Mouse (Mus musculus) forebrain, embryonic 15.5 days (tissue): ENCODE data around the gene Tle3. TPM values are rescaled to one million over a fixed set of nuclear protein-coding genes. Genes with fewer than 3 reads are reported as not detected.

Source experiments
- ATAC-seq: fragments of 200-750 bp; cut with Nextera tagmentation; replicated peaks from 2 replicates; pipeline ENCODE4 v1.8.0; 2017; ENCODE audit warnings: mild to moderate bottlenecking, moderate TSS enrichment, moderate library complexity
- H3K27ac ChIP-seq: fragments of 300-500 bp; sonication (generic); replicated peaks from 2 replicates; pipeline ENCODE4 v1.5.1; 2015; ENCODE audit warnings: mild to moderate bottlenecking, inconsistent platforms
- H3K27me3 ChIP-seq: fragments of 300-500 bp; sonication (generic); 2 replicates; pipeline ENCODE4 v1.6.1; 2015; ENCODE audit warnings: inconsistent platforms
- H3K36me3 ChIP-seq: fragments of 300-500 bp; sonication (generic); 2 replicates; pipeline ENCODE4 v1.6.1; 2015; ENCODE audit warnings: mild to moderate bottlenecking, inconsistent platforms
- H3K4me1 ChIP-seq: fragments of 300-500 bp; sonication (generic); 2 replicates; pipeline ENCODE4 v1.6.1; 2015; ENCODE audit warnings: inconsistent platforms
- H3K4me2 ChIP-seq: fragments of 300-500 bp; sonication (generic); replicated peaks from 2 replicates; pipeline ENCODE4 v1.6.1; 2015; ENCODE audit warnings: mild to moderate bottlenecking, inconsistent platforms
- H3K4me3 ChIP-seq: fragments of 300-500 bp; sonication (generic); 2 replicates; pipeline ENCODE4 v1.5.1; 2015; ENCODE audit warnings: mild to moderate bottlenecking, inconsistent platforms
- H3K9ac ChIP-seq: fragments of 300-500 bp; sonication (generic); replicated peaks from 2 replicates; pipeline ENCODE4 v1.6.1; 2015; ENCODE audit warnings: mild to moderate bottlenecking, inconsistent platforms
- H3K9me3 ChIP-seq: fragments of 300-500 bp; sonication (generic); 2 replicates; pipeline ENCODE4 v1.6.1; 2016; ENCODE audit warnings: inconsistent platforms
- WGBS: fragments of 180-500 bp; shearing (Covaris S2); methylation state at CpG from one replicate; pipeline ENCODE4 v1.1.7; 2015; ENCODE audit warnings: mixed read lengths; 5-methylcytosine and 5-hydroxymethylcytosine counted together
- polyA plus RNA-seq: library from polyadenylated mRNA; unstranded; fragments of >200 nt; fragmentation: Nextera tagmentation; extraction: Ambion mirVana; gene quantifications from 2 replicates; pipeline ENCODE4 v1.2.1, GENCODE M21; 2015

The Tle3 gene
- polyA plus RNA-seq, 1 experiment from 2014 or later = 40.9 TPM

DNA sequence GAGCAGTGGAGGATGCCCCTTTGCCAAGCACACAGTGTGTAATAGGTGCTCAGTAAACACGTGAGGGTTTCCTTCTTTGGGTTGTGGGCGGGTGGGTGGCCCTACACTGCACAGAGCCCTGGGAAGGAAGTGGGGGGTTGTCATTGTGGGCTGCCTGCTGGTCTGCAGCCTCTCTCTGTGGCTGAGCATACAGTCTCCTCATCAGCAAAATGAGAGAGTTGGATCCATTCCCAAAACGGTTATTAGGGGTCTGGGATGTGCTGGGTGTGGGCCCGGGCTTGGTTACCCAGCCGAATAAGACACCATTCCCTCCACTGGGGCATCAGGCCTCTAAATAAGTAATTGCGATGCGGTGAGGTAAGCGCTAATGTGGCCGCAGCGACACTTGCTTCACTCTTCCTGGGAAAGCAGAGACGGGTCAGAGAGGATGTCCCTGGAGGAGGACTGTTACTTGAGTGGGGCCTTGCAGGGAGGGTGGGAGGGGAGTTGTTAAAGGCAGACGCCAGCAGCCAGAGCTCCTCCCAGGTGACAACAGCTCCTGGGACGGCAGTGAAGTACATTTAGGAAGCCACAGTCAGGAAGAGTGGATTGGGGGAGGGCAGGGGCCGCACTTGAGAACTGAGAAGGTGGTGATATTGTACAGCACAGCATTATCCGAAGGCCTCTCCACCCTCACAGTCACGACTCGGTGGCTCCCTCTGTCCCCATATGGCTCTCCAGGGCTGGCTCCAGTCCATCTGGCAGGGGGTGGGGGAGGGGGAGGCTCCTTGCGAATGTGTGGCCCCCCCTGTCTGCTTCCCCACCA is 8.3 kb downstream of the Tle3 start:
- ATAC-seq = peak; percentile 63
- Histone ChIP-seq H3K9ac (no peak overlapping the region), H3K27me3 (no peaks in the 10 kb centered on the region), H3K4me2 (peak overlapping the region; percentile 25), H3K9me3 (no peaks in the 10 kb centered on the region), H3K4me1 (peaks cover 100% of the 10 kb centered on the region), H3K4me3 (peak overlapping the region; percentile 7; the same call in 1 of the 2 replicates), H3K27ac (peak overlapping the region; percentile 57), H3K36me3 (no peaks in the 10 kb centered on the region)
- 3% methylated on average over 18 of the region's 18 CpGs for WGBS

DNA sequence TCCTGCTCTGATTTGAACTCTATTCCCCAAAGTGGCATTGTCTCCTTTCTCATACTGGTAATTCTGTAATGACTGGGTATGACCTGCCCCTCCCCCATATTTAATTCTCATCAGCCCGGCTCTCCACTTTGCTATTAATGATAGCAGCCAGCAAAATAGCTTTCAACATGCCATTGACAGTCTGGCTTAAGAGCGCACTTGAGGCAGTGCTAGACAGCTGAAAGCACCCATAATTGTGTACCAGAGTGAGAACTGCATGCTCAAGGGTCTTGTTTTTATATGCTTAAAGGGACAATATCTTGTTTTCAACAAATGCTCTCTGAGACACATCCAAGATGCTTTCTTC is 8.9 kb downstream of the Tle3 start:
- no peaks in the 10 kb centered on the region for H3K36me3 ChIP-seq
- peaks cover 100% of the 10 kb centered on the region for H3K4me1 ChIP-seq
- H3K27ac ChIP-seq = peak overlapping the region; percentile 57
- no peak overlapping the region for H3K4me3 ChIP-seq
- no peak overlapping the region for H3K9ac ChIP-seq
- peak overlapping the region; percentile 25 for H3K4me2 ChIP-seq
- no peaks in the 10 kb centered on the region for H3K9me3 ChIP-seq
- no peaks in the 10 kb centered on the region for H3K27me3 ChIP-seq
- whole genome bisulfite sequencing = 8% methylated on average over 2 of the region's 2 CpGs
- peak; percentile 62 for ATAC-seq

DNA sequence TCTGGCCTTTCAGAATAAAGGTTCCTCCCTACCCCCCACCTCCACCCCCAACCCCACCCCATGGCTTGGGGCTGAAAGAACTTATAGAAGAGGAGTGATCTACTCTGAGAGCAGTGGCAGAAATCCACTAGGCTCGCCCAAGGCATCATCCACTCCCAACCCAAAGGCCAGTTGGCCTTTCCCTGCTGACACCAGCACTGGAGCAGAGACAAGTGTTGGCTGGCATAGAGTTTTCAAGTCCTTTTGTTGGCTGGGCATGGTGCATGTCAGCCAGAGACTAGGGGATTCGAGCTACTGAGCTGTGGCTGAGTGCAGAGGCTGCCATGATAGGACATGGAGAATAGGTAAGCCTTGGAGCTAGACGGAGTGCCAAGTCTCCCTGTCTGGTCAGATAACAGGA is 9.3 kb downstream of the Tle3 start:
- no peak overlapping the region for H3K4me2 ChIP-seq
- WGBS = 46% methylated on average over 3 of the region's 3 CpGs
- peaks cover 100% of the 10 kb centered on the region for H3K4me1 ChIP-seq
- H3K27ac ChIP-seq = peak overlapping the region; percentile 57
- ATAC-seq = no peak
- no peaks in the 10 kb centered on the region for H3K27me3 ChIP-seq
- H3K4me3 ChIP-seq = no peak overlapping the region
- no peaks in the 10 kb centered on the region for H3K9me3 ChIP-seq
- no peaks in the 10 kb centered on the region for H3K36me3 ChIP-seq
- no peak overlapping the region for H3K9ac ChIP-seq

DNA sequence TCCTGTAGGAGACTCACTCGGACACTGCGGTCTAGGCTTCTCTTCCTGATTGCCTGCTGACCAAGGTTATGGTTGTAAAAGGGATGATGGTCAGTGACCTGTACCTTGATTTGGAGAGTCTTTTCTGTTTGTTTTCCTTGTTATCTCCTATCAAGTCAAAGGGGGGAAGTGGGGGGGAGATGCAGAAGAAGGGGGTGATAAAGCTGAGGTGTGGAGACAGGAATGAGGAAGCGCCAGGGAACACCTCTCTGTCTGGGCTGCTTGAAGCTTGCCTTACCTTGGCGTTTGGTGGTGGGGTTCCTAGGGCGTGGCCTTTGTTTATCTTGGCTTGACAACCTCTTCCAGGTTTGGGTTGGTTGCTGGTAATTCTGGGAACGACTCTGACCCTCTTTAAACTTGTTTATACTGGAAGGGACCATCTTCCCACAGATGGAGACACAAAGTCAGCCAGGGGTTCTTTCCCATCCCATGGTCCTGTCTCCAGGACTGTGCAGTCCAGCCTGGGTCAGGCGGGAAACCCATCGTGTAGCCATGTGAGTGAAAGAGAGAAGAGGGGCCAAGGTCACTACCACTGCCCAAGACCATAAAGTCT is 10.5 kb downstream of the Tle3 start:
- 82% methylated on average over 8 of the region's 8 CpGs for WGBS
- H3K4me1 ChIP-seq = peaks cover 100% of the 10 kb centered on the region
- no peak overlapping the region for H3K27ac ChIP-seq
- ATAC-seq = no peak
- H3K4me3 ChIP-seq = no peak overlapping the region
- peaks cover 5% of the 10 kb centered on the region for H3K36me3 ChIP-seq
- H3K9ac ChIP-seq = no peak overlapping the region
- no peaks in the 10 kb centered on the region for H3K27me3 ChIP-seq
- no peaks in the 10 kb centered on the region for H3K9me3 ChIP-seq
- H3K4me2 ChIP-seq = no peak overlapping the region

DNA sequence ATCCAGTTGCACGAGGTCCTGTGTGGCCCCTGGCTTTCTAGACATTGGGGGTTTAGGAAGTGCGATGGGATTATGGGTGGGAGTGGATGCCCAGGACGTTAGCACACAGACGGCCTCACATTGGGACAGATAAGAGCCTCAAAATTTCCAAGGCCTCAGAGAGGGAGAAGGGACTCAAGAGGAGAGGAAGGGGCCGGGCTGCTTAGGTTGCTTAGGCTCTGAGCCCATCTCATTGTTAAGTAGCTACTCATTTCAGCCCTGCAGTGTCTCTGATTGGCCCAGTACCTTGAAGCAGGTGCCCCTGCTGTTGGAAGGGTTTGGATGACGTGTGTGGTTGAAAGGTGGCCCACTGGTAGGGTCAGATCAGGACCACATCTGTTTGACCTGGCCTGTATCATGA is 11.9 kb downstream of the Tle3 start:
- Histone ChIP-seq H3K9ac (no peak overlapping the region), H3K4me1 (peaks cover 100% of the 10 kb centered on the region), H3K27me3 (no peaks in the 10 kb centered on the region), H3K9me3 (no peaks in the 10 kb centered on the region), H3K36me3 (peaks cover 9% of the 10 kb centered on the region), H3K27ac (no peak overlapping the region; the same call in 1 of the 2 replicates), H3K4me3 (no peak overlapping the region), H3K4me2 (no peak overlapping the region)
- WGBS = 33% methylated on average over 6 of the region's 6 CpGs
- ATAC-seq = no peak

DNA sequence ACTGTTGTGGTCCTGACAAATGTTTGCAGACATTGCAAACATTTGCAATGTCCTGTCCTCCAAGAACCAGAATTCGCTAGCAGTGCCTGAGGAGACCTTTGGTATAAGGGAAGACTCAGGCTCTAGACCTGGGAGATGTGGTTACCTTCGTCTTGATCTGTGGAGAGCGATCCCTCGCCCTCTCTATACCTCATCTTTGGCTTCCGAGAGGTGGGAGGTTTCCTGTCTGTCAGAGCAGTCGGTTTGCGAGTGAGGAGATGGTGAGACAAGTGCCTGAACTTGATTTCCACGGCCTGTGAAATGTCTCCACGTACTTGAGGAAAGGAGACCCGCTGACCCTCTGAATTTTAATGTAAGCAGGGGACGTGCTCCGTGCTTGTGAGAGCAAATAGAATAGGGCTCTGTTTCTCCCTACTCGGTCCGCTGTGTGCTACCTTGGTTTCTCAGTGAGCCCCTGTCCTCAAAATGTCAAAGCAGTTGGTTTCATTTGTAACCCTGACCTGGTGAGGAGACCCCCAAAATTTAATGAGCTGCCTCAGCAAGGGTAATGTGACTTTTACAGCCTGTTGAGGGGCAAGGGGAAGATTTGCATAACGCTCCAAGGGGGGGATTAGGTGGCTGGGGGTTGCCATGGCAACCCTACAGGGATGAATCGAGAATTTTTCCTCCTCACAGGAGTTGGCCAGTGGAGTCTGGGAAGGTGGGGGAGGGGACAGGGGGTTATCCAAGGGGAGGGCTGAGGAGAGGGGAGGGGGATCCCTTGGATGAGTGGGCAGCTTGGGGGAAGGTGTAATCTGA is 12.7 kb downstream of the Tle3 start:
- H3K4me1 ChIP-seq = peaks cover 95% of the 10 kb centered on the region
- peak overlapping the region; percentile 19; the same call in 1 of the 2 replicates for H3K27ac ChIP-seq

DNA sequence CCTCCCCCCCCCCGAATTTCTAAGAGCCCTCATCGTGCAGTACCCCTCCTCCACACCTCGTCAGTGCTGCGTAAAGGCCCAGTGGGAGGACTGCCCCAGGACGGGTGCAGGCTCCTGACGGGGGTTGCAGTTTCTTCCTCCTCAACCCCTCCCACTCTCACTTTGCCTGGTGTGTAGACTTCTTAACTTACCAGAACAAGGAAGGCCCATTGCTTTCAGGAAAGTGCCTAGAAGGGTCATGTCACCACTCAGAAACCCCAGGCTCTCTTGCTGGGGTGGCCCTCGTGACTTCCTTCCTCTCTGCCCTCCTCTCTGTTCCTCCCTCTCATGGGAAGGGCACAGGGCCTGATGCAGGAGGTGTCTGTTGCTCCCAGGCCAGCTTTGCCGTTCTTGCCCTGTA is 13.6 kb downstream of the Tle3 start:
- H3K27me3 ChIP-seq = no peaks in the 10 kb centered on the region
- H3K9me3 ChIP-seq = no peaks in the 10 kb centered on the region
- peak overlapping the region; percentile 24; the same call in 1 of the 2 replicates for H3K4me2 ChIP-seq
- H3K9ac ChIP-seq = peak overlapping the region; percentile 14
- peaks cover 15% of the 10 kb centered on the region for H3K36me3 ChIP-seq
- no peak overlapping the region for H3K27ac ChIP-seq
- H3K4me1 ChIP-seq = peaks cover 90% of the 10 kb centered on the region
- no peak for ATAC-seq
- 11% methylated on average over 8 of the region's 8 CpGs for WGBS
- no peak overlapping the region for H3K4me3 ChIP-seq

More for the DNA sequence above, 12.7 kb downstream of the Tle3 start:
- H3K4me2 ChIP-seq = peak overlapping the region; percentile 24
- WGBS = 8% methylated on average over 16 of the region's 16 CpGs
- H3K4me3 ChIP-seq = no peak overlapping the region
- ATAC-seq = no peak; the same call in 1 of the 2 replicates
- no peaks in the 10 kb centered on the region for H3K9me3 ChIP-seq
- H3K27me3 ChIP-seq = no peaks in the 10 kb centered on the region
- peaks cover 12% of the 10 kb centered on the region for H3K36me3 ChIP-seq
- H3K9ac ChIP-seq = no peak overlapping the region

DNA sequence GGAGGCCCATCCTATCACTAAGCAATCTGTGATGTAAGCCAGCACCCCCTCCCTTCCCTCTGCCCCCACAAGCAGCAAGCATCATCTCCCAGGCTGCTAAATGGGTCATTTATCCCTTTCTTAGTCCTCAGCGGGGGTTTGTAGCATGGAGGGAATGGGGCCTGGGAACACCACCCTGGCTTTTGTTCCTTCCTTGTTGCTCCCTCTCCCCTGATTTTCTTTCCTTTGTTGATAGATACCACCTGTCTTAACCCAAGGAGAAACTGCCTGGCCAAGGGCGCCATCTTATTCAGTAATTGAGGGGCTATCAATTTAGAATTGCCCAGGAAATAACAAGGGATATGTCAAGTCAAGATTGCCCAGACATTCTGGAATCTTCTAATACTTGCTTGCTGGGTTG is 14.1 kb downstream of the Tle3 start:
- Histone ChIP-seq H3K4me1 (peaks cover 87% of the 10 kb centered on the region), H3K36me3 (peaks cover 15% of the 10 kb centered on the region), H3K4me3 (no peak overlapping the region), H3K4me2 (no peak overlapping the region), H3K9ac (peak overlapping the region; percentile 14), H3K27me3 (no peaks in the 10 kb centered on the region), H3K27ac (no peak overlapping the region), H3K9me3 (no peaks in the 10 kb centered on the region)
- 29% methylated on average over 2 of the region's 2 CpGs for WGBS
- ATAC-seq = no peak

DNA sequence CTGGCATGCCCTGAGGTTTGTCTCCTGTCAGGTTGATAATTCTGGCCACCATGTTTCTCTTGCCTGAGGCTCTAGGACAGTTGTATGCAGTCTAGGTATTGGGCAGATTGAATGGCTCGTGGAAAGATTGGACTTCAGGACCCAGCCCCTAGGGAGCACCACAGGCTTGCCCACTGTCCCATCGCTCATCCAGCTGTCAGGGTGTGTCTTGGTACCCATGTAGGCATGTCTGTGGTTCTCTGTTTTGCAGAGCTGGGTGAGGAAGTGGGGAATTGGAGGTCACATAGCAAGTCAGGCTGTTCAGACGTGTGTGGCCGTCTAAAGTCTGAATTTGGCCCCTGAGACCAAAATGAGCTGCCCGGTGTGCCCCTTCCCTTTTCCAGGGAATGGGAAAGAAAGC is 15.6 kb downstream of the Tle3 start:
- peaks cover 15% of the 10 kb centered on the region for H3K36me3 ChIP-seq
- 78% methylated on average over 5 of the region's 5 CpGs for WGBS

DNA sequence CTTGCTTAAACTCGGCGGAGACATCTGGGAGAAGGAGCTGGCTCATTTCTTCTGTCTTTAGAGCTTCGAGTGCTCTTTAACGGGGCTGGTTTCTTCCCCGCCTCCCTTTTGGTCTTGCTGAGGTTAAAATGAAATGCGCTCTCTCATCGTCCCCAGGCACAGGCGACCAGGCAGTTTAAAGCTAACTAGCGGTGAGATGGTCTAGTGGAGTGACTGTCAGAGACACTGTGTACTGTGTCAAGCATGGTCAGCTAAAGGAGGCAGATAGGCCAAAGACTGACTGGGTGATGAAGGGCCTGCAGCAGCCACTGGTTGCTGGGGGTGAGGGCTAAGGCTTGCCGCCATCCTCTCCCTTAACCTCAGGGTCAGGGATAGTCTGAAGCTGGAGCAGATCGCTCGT is 16.0 kb downstream of the Tle3 start:
- Histone ChIP-seq H3K9ac (no peak overlapping the region), H3K36me3 (peaks cover 15% of the 10 kb centered on the region), H3K4me1 (peaks cover 82% of the 10 kb centered on the region), H3K27ac (no peak overlapping the region), H3K4me3 (no peak overlapping the region), H3K27me3 (no peaks in the 10 kb centered on the region), H3K9me3 (no peaks in the 10 kb centered on the region), H3K4me2 (no peak overlapping the region)
- ATAC-seq = no peak
- 60% methylated on average over 12 of the region's 12 CpGs for WGBS

More for the DNA sequence above, 15.6 kb downstream of the Tle3 start:
- Histone ChIP-seq H3K4me2 (no peak overlapping the region), H3K9ac (no peak overlapping the region), H3K9me3 (no peaks in the 10 kb centered on the region), H3K27ac (no peak overlapping the region), H3K4me1 (peaks cover 86% of the 10 kb centered on the region), H3K27me3 (no peaks in the 10 kb centered on the region), H3K4me3 (no peak overlapping the region)
- no peak for ATAC-seq

DNA sequence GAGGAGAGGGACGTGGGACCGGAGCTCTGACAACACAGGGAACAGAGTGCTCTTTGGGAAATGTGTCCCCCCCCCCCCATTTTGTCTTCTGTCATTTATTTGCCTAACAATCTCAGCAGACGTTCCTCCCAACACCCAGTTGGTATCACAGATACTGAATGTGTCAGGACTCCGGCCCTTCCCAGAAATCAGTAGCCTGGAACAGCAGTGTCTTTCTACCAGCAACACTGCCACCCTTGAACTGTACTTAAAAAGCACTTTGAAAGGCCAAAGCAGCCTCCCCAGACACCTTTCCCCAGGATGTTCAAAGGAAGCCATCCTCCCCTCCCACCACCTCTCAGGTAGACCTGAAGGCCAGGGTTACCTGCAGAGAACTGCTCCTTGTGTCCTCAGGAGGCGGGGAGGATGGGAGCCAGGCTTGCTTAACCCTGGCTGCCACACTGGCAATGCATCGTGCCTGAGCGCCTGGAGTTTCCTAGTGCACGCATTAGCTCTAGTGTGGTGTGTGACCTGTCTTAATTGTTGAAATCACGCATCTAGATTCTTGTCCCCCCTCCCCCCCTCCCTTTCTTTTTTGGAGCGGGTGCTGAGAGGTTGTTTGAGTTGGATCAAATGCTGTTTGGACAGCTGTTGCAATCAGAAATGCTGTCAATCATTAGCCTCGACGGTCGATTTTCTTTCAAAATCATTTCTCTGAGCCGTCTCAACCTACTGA is 16.7 kb downstream of the Tle3 start:
- H3K4me2 ChIP-seq = no peak overlapping the region
- no peak overlapping the region for H3K27ac ChIP-seq
- WGBS = 48% methylated on average over 14 of the region's 14 CpGs
- H3K9ac ChIP-seq = no peak overlapping the region
- H3K9me3 ChIP-seq = no peaks in the 10 kb centered on the region
- H3K27me3 ChIP-seq = no peaks in the 10 kb centered on the region
- ATAC-seq = no peak
- no peak overlapping the region for H3K4me3 ChIP-seq
- H3K4me1 ChIP-seq = peaks cover 76% of the 10 kb centered on the region
- H3K36me3 ChIP-seq = peaks cover 19% of the 10 kb centered on the region

DNA sequence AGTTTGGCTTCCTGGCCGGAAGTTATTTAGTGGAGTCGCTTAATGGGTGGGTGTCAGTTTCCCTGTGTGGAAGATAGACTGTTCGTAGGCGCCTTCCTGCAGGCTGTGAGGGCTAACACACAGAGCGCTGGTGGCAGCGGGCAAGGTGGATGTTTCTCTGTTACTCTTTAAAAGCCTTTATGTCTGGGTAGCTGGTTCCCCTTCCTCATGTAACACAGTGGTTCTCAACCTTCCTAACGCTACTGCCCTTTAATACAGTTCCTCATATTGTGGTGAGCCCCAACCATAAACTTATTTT is 17.2 kb downstream of the Tle3 start:
- Histone ChIP-seq H3K27ac (no peak overlapping the region), H3K36me3 (peaks cover 24% of the 10 kb centered on the region), H3K9me3 (no peaks in the 10 kb centered on the region), H3K4me1 (peaks cover 71% of the 10 kb centered on the region), H3K4me2 (no peak overlapping the region), H3K27me3 (no peaks in the 10 kb centered on the region), H3K9ac (no peak overlapping the region), H3K4me3 (no peak overlapping the region)
- WGBS = 80% methylated on average over 7 of the region's 7 CpGs
- ATAC-seq = no peak
